Mouse (Mus musculus): ENCODE results near the gene Cntd1.

Gene Cntd1

GRCm38 (mm10) chr11:101278223-101279192, at the start of gene Cntd1, which contains the start of gene Coa3:
Gene Cntd1 (plus strand): TSS chr11:101279012.
Gene Coa3 (minus strand): TSS chr11:101279114.
- DNase-seq (ENCODE audit: extremely low read depth, insufficient read length, low spot score) = peak; percentile 73

DNA sequence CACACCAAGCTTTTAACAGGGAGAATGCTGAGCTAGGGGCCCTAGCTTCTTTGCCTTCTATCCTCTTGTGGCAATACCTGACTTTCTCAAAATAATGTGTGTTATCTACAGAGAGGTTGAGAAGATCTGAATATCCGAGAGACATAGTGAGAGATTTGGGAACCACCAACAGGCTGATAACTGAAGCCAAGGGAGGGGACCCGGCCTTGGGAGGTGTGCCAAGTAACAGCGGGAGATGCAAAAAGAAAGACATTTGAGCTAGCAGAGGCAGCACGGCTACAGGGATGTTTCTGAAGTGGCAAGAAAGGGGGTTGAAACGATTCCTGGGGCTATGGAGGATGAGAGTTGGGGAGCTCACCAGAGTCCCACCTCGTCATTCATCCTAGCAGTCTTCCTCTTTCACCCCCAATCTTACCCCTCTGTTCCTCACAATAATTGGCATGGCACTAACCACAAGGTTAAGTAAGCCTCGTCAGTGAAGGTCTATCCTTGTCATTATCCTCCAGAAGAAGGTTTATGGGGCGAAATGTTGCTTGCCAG, 49.4 kb upstream of the Cntd1 start:
- no peak for DNase-seq (ENCODE audit: extremely low read depth, insufficient read length, low spot score)

- DNase-seq (ENCODE audit: extremely low read depth, insufficient read length, low spot score) = no peak
Measured at GRCm38 (mm10) chr11:101230061-101230511, 48.7 kb upstream of the Cntd1 start.

GRCm38 (mm10) chr11:101230526-101230925, 48.3 kb upstream of the Cntd1 start:
- DNase-seq (ENCODE audit: extremely low read depth, insufficient read length, low spot score) = no peak

GRCm38 (mm10) chr11:101230991-101231871, 47.6 kb upstream of the Cntd1 start:
- no peak for DNase-seq (ENCODE audit: extremely low read depth, insufficient read length, low spot score)

DNA sequence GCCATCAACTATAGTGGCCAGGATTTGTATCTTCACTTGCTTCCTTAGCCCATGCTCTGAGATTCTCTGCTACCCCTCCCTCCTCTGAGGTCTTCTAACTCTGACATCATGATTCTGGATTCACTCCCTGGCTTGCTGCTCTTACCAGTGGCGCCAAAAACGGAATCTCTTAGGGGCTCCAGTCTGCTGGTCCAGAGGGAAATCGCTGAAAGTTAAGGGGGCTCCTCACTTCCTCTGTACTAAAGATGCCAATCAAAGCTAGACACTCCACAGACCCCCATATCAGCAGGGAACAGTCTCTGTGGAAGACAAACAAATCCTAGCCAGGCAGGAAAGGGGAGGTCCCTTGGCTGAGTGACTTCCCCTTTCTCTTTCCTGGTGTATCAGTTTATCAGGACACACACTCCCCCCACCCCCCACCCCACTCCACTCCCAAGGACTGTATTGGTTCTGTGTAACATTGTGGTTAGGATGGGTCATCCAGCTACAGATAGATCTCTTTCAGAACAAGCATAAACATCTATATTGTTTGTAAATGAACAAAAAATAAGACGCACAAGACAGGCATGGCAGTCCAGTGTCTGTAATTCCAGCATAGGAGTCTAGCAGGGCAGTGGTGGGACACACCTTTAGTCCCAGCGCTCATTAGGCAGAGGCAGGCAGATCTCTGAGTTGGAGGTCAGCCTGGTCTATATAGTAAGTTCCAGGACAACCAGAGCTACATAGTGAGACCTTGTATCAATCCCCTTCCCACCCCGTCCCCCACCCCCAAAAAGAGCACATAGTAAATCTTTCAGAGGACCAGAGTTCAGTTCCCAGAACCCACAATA, 46.6 kb upstream of the Cntd1 start:
- no peak for DNase-seq (ENCODE audit: extremely low read depth, insufficient read length, low spot score)

- no peak for DNase-seq (ENCODE audit: extremely low read depth, insufficient read length, low spot score)
Measured at GRCm38 (mm10) chr11:101233240-101233639, 45.6 kb upstream of the Cntd1 start.

DNA sequence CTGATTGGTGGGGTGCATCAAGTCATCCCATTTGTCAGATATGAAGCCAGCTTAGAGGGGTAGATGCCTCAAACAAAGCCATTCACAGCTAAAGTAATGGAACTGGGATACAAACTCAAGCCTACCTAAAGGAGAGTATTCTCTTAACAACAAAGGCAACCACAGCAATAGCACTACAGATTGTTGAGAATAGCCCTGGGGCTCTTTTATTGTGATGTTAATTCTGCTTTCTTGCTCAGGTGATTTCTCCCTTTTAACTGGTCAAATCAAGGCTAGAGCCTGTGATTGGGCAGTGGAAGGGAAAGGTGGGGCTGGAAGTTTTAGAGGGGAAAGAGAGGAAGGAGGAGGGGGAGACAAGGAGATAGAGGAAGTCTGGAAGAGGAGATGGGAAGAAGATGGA, 44.7 kb upstream of the Cntd1 start:
- no peak for DNase-seq (ENCODE audit: extremely low read depth, insufficient read length, low spot score)

DNA sequence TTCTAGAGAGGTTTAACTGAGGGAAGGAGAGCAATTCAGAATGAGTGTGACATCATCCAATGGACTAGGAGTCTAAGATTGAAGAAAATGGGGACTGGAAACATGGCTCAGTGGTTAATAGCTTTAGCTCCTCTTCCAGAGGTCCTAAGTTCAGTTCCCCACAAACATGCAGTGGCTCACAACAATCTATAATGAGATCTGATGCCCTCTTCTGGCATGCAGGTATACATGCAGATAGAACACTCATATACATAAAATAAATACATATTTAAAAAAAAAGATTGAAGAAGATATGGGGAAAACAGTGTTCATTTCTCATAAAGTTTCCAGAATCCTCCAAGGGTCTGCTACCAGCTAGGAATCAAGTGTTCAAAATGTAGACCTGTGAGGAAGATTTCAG, 43.4 kb upstream of the Cntd1 start:
- DNase-seq (ENCODE audit: extremely low read depth, insufficient read length, low spot score) = no peak

DNA sequence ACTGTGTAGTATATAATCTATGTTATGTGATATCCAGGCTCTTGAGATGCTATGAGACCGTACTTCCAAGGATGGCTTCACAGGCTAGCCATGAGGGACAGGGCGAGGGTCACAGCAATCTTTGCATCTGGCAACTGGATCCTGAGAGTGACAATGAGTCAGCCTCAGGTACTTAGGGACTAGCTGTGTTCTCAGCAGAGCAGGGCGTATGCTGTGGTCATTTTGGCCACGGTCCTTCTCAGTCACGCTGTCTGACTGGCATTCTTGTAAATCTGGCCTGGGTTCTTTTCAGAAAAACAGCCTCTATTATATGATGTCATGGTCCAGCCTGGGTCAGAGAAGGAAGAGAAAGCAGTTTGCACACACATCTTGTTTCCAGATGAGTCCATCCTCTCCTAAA, 42.0 kb upstream of the Cntd1 start:
- peak; percentile 67 for DNase-seq (ENCODE audit: extremely low read depth, insufficient read length, low spot score)

GRCm38 (mm10) chr11:101238071-101238647, 40.7 kb upstream of the Cntd1 start:
- DNase-seq (ENCODE audit: extremely low read depth, insufficient read length, low spot score) = no peak

GRCm38 (mm10) chr11:101245071-101245470, 33.7 kb upstream of the Cntd1 start:
- DNase-seq (ENCODE audit: extremely low read depth, insufficient read length, low spot score) = no peak

- DNase-seq (ENCODE audit: extremely low read depth, insufficient read length, low spot score) = no peak
Measured at GRCm38 (mm10) chr11:101245855-101246701, 32.7 kb upstream of the Cntd1 start, which contains the start of gene Ramp2. Gene Ramp2 (plus strand): TSS chr11:101246028.

DNA sequence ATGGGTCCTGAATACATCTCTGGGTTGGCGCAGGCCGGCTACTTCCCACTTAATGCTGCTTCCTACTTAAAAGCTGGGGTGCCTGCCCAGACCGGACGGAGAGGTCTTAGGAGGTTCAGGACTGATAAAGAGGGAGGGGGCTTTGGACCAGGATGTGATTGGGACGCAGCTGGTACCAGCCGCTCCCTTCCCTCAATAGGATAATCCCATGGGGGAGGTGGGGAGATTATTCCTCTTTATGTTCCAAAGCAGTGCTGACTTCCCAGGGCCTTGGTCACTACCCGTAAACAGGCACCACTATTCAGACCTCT, 32.2 kb upstream of the Cntd1 start:
- no peak for DNase-seq (ENCODE audit: extremely low read depth, insufficient read length, low spot score)

GRCm38 (mm10) chr11:101247521-101248030, 31.2 kb upstream of the Cntd1 start:
- no peak for DNase-seq (ENCODE audit: extremely low read depth, insufficient read length, low spot score)

DNA sequence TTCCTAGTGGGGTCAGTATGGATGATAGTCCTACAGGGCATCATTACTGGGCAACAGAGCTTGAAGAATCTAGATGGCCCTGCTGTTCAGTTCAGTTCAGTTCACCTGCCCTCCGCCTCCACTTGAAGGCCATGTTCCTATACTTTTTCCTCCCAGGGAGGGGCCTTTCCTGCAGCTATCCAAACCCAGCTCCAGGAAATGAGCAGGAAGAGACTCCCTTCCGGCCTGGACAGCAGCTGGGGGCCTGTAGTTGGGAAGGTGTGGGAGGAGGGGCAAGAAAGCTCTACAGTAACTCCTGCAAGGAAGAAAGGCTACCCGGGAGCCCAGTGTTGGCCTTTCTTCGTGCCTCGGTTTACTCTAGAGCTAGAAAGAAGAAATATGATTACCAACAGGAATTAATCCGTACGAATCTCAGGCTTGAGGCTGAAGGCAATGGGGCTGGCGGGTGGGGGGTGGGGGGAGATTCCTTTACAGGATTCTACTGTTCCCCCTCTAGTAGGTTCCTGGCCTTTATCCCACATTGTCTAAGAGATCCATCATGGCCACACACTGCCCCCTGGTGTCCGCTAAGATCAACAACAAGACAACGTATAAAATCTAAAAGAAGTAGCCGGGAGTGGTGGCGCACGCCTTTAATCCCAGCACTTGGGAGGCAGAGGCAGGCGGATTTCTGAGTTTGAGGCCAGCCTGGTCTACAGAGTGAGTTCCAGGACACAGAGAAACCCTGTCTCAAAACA, 30.4 kb upstream of the Cntd1 start:
- no peak for DNase-seq (ENCODE audit: extremely low read depth, insufficient read length, low spot score)

DNA sequence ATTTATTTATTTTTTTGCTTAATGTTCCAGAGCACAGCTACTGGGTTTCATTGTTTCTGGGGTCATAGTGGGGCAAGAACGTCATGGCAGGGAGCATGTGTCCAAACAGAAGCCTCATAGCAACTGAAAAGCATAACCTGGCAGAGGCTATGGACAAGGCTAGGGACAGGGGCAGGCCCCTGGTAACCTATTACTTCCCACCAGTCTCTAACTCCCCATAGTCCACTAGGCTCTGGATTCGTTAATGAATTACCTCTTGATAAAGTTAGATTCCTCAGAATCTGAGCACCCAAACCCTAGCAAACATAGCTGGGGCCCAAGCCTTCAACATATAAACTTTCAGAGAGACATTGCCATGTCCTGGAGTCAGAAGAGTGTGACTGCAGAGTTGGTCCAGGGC, 27.8 kb upstream of the Cntd1 start:
- no peak for DNase-seq (ENCODE audit: extremely low read depth, insufficient read length, low spot score)

DNA sequence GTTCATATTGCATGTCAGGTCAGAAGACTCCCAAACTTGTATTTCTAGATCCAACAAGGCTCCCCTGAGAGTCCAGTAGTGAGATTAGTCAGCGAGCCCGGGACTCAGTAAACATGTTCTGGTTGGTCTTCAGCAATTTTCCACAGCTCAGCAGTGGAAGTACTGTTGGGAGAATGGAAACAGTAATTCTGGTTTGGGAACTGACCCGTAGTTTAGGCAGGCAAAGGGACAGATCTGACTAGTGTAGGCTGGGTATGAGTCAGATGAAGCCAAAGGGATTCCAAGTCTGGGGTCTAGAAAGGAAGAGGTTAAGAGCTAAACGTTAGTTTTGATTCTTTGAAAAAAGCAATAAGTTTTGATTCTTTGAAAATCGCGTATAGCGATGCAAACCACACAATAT, 25.9 kb upstream of the Cntd1 start:
- DNase-seq (ENCODE audit: extremely low read depth, insufficient read length, low spot score) = peak; percentile 26

Measured in 3134 (cell line).